Mouse (Mus musculus) CH12.LX (cell line): ENCODE data around the gene Bmp6. TPM values are rescaled to one million over a fixed set of nuclear protein-coding genes. Genes with fewer than 3 reads are reported as not detected.

Source experiments
- DNase-seq: peaks from one replicate; pipeline ENCODE4 v3.0.0-alpha.2; 2013; ENCODE audit errors: extremely low read depth
- H3K27ac ChIP-seq: 2 replicates; pipeline ENCODE4 v1.5.1; 2012; ENCODE audit warnings: low read depth, mild to moderate bottlenecking, control low read depth, moderate library complexity; ENCODE audit not compliant: insufficient read depth
- H3K27me3 ChIP-seq: replicated peaks from 2 replicates; pipeline ENCODE3; 2012; ENCODE audit warnings: inconsistent platforms
- H3K36me3 ChIP-seq, 2 experiments: replicated peaks in 1 of 2; 2 replicates each; pipeline versions ENCODE3 to v1.6.1; 2012; ENCODE audit warnings: inconsistent platforms in 1 of 2, low read length in 1 of 2, mild to moderate bottlenecking in 1 of 2, mixed read lengths in 1 of 2, moderate library complexity in 1 of 2; ENCODE audit not compliant: control insufficient read depth in 1 of 2, insufficient read depth in 1 of 2
- H3K4me1 ChIP-seq, 2 experiments: 2 replicates each; pipeline ENCODE4 v1.6.1; 2012; ENCODE audit warnings: inconsistent platforms in 1 of 2, moderate library complexity in 1 of 2; ENCODE audit not compliant: insufficient read depth in 2 of 2, control insufficient read depth in 1 of 2
- H3K4me2 ChIP-seq: 2 replicates; pipeline ENCODE4 v1.6.1; 2012; ENCODE audit warnings: low read depth, mild to moderate bottlenecking, control low read depth; ENCODE audit not compliant: poor library complexity, insufficient read depth, severe bottlenecking
- H3K4me3 ChIP-seq, 3 experiments: fragments of 150-350 bp in 1 of 3; sonication (generic) in 1 of 3; replicated peaks in 1 of 3; 2 replicates each; pipeline versions ENCODE3 to v1.5.1; 2011 to 2012; ENCODE audit warnings: low read depth in 2 of 3, low read length in 2 of 3, mild to moderate bottlenecking in 2 of 3, moderate library complexity in 2 of 3, control low read depth in 1 of 3, improper control_type of control experiment in 1 of 3, inconsistent platforms in 1 of 3, mixed read lengths in 1 of 3; ENCODE audit not compliant: poor library complexity in 1 of 3
- H3K79me2 ChIP-seq: replicated peaks from 2 replicates; pipeline ENCODE4 v1.6.1; 2012; ENCODE audit warnings: mild to moderate bottlenecking, moderate library complexity; ENCODE audit not compliant: control insufficient read depth, poor library complexity, insufficient read depth, severe bottlenecking; ENCODE audit errors: extremely low read depth
- H3K9ac ChIP-seq: 2 replicates; pipeline ENCODE4 v1.6.1; 2012; ENCODE audit warnings: low read depth, mild to moderate bottlenecking, control low read depth, moderate library complexity; ENCODE audit not compliant: insufficient read depth
- H3K9me3 ChIP-seq: replicated peaks from 2 replicates; pipeline ENCODE3; 2012; ENCODE audit warnings: low read length, inconsistent platforms, mixed read lengths
- E2F4 ChIP-seq: IDR thresholded peaks from 2 replicates; pipeline ENCODE4 v1.6.1; 2011; ENCODE audit warnings: low read depth, low read length, improper control_type of control experiment; ENCODE audit not compliant: insufficient replicate concordance
- ELF1 ChIP-seq: IDR thresholded peaks from 2 replicates; pipeline ENCODE4 v1.6.1; 2014; ENCODE audit warnings: low read depth, mild to moderate bottlenecking, inconsistent platforms, low read length, improper control_type of control experiment
- EP300 ChIP-seq: IDR thresholded peaks from 2 replicates; pipeline ENCODE4 v1.6.1; 2011; ENCODE audit warnings: low read length, improper control_type of control experiment
- GABPA ChIP-seq: IDR thresholded peaks from 2 replicates; pipeline ENCODE4 v1.6.1; 2012; ENCODE audit warnings: low read depth, low read length, improper control_type of control experiment, inconsistent platforms; ENCODE audit not compliant: insufficient replicate concordance
- IRF4 ChIP-seq: IDR thresholded peaks from 2 replicates; pipeline ENCODE4 v1.6.1; 2014; ENCODE audit warnings: low read depth, mild to moderate bottlenecking, inconsistent platforms, low read length, improper control_type of control experiment
- MAFK ChIP-seq: IDR thresholded peaks from 2 replicates; pipeline ENCODE4 v1.6.1; 2011; ENCODE audit warnings: low read length, improper control_type of control experiment; ENCODE audit not compliant: insufficient replicate concordance
- MAX ChIP-seq: IDR thresholded peaks from 2 replicates; pipeline ENCODE4 v1.6.1; 2011; ENCODE audit warnings: low read length, improper control_type of control experiment
- MAZ ChIP-seq: IDR thresholded peaks from 2 replicates; pipeline ENCODE4 v1.6.1; 2012; ENCODE audit warnings: low read depth, mild to moderate bottlenecking, inconsistent platforms, low read length, improper control_type of control experiment, moderate library complexity
- MEF2A ChIP-seq: IDR thresholded peaks from 2 replicates; pipeline ENCODE4 v1.6.1; 2014; ENCODE audit warnings: low read depth, mild to moderate bottlenecking, inconsistent platforms, low read length, improper control_type of control experiment, borderline replicate concordance
- MXI1 ChIP-seq: IDR thresholded peaks from 2 replicates; pipeline ENCODE4 v1.6.1; 2011; ENCODE audit warnings: mild to moderate bottlenecking, low read depth, low read length, improper control_type of control experiment
- NELFE ChIP-seq: IDR thresholded peaks from 2 replicates; pipeline ENCODE4 v1.6.1; 2011; ENCODE audit warnings: low read depth, low read length, improper control_type of control experiment
- SMC3 ChIP-seq: IDR thresholded peaks from 2 replicates; pipeline ENCODE4 v1.6.1; 2011; ENCODE audit warnings: low read depth, low read length, improper control_type of control experiment
- TBP ChIP-seq: conservative IDR thresholded peaks from 2 replicates; pipeline ENCODE4 v1.6.1; 2011; ENCODE audit warnings: low read depth, low read length, improper control_type of control experiment
- TCF12 ChIP-seq: IDR thresholded peaks from 2 replicates; pipeline ENCODE4 v1.6.1; 2014; ENCODE audit warnings: low read depth, mild to moderate bottlenecking, inconsistent platforms, low read length, improper control_type of control experiment
- USF1 ChIP-seq: IDR thresholded peaks from 2 replicates; pipeline ENCODE4 v1.6.1; 2014; ENCODE audit warnings: low read depth, mild to moderate bottlenecking, inconsistent platforms, low read length, improper control_type of control experiment
- ZMIZ1 ChIP-seq: IDR thresholded peaks from 2 replicates; pipeline ENCODE4 v1.6.1; 2012; ENCODE audit warnings: low read depth, mild to moderate bottlenecking, inconsistent platforms, low read length, improper control_type of control experiment
- ZNF384 ChIP-seq: IDR thresholded peaks from 2 replicates; pipeline ENCODE4 v1.6.1; 2012; ENCODE audit warnings: low read depth, low read length, improper control_type of control experiment, inconsistent platforms
- dilution Hi-C: fragments of 300-500 bp; cut with MboI; formaldehyde crosslinking; loops from 2 replicates; pipeline ENCODE4 v1.14.3; 2020; ENCODE audit warnings: low sequenced_read_pairs; ENCODE audit not compliant: extremely low pct_unique_long_range_greater_than_20kb, extremely low pct_ligation_motif_present
- in situ Hi-C: fragments of 300-500 bp; cut with MboI; formaldehyde crosslinking; loops from 3 replicates; pipeline ENCODE4 v1.14.3; 2019; ENCODE audit warnings: low sequenced_read_pairs, low pct_ligation_motif_present, low pct_unique_long_range_greater_than_20kb, mixed read lengths
- polyA plus RNA-seq: library from polyadenylated mRNA; unstranded; fragments of >175 nt; gene quantifications from 2 replicates; pipeline ENCODE4 v1.2.1, GENCODE M21; 2012; ENCODE audit warnings: low read depth; ENCODE audit not compliant: insufficient read length
- total RNA-seq, 2 experiments: library from RNA; depleted of rRNA; stranded (reverse); fragments of 300-350 nt in 1 of 2; fragments of >200 nt in 1 of 2; gene quantifications; 2 replicates each; pipeline ENCODE4 v1.2.3; 2012 to 2014

Gene Bmp6
- total and polyA plus RNA-seq, 3 experiments, result 0.16 to 3.5 (median 0.77) TPM

GRCm38 (mm10) chr13:38509681-38510341 is 164.9 kb downstream of the Bmp6 start:
- H3K79me2 ChIP-seq, result no peaks in the 10 kb centered on the region; the same call in none of the 2 replicates
- H3K27me3 ChIP-seq, result no peaks in the 10 kb centered on the region
- TF ChIP-seq MAFK, result no peak
- TF ChIP-seq NELFE, result no peak
- no peak for TF ChIP-seq MXI1
- TF ChIP-seq IRF4, result no peak
- TF ChIP-seq ZNF384, result no peak
- no peak for TF ChIP-seq USF1
- TF ChIP-seq EP300, result no peak
- TF ChIP-seq MEF2A, result no peak
- TF ChIP-seq MAX, result no peak
- no peak for TF ChIP-seq GABPA
- TF ChIP-seq MAZ, result no peak
- TF ChIP-seq ZMIZ1, result no peak
- no peak for TF ChIP-seq ELF1
- TF ChIP-seq TCF12, result no peak
- no peak for TF ChIP-seq TBP
- TF ChIP-seq E2F4, result no peak
- no peak for DNase-seq
- H3K9ac ChIP-seq, result no peak overlapping the region
- H3K4me3 ChIP-seq, result no peak overlapping the region
- H3K4me2 ChIP-seq, result no peak overlapping the region
- no peak overlapping the region for H3K27ac ChIP-seq
- dilution Hi-C loops, result no loop called here
- peaks cover 3 to 78% of the 10 kb centered on the region in 2 experiments; a peak in 2 of 4 replicates for H3K4me1 ChIP-seq
- in situ Hi-C loops, result no loop called here
- H3K36me3 ChIP-seq, result peaks cover 80 to 93% of the 10 kb centered on the region in 2 experiments
- H3K9me3 ChIP-seq, result no peaks in the 10 kb centered on the region

DNA sequence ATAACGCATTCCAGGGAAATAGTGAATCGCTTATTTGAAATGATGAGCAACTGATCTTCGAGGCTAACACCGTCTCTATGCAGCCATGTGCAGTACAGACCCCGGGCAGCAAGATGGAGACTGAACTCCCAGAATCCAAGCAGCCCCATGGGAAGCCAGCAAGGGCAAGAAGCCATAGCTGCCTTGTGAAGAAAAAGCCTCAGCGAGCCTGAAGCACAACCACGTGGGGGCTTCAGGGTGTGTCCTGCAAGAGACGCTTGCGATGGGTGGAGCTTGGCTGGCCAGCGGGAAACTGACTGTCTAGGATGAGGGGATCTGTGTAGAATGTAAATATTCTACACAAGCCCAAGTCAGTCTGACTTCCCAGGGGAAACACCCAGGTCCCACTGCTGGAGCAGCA is 167.1 kb downstream of the Bmp6 start:
- H3K9ac ChIP-seq, result no peak overlapping the region
- dilution Hi-C loops (no loop called here), in situ Hi-C loops (no loop called here)
- TF ChIP-seq SMC3, result no peak
- no peak for TF ChIP-seq E2F4
- H3K27ac ChIP-seq, result no peak overlapping the region
- no peak overlapping the region for H3K4me2 ChIP-seq
- H3K4me1 ChIP-seq, result peaks cover 0 to 56% of the 10 kb centered on the region in 2 experiments; a peak in 2 of 4 replicates
- H3K9me3 ChIP-seq, result no peaks in the 10 kb centered on the region
- peaks cover 73 to 92% of the 10 kb centered on the region in 2 experiments for H3K36me3 ChIP-seq
- DNase-seq, result no peak
- H3K4me3 ChIP-seq, result no peak overlapping the region
- H3K27me3 ChIP-seq, result no peaks in the 10 kb centered on the region
- peaks cover 7% of the 10 kb centered on the region for H3K79me2 ChIP-seq
